Mouse (Mus musculus) c-Kit-positive CD71-positive TER-119-positive erythroid progenitor cells, embryonic 14.5 days (primary cell): ENCODE results near the gene Hist1h1t.
A peak's percentile ranks its signal among the peaks of the same experiment; 100 is the strongest.
"Not testable (repeated sequence)": the region's sequence is repeated elsewhere in the genome, so short reads cannot be mapped to it uniquely, and the experiment has no call there.

Experiments
- DNase-seq: peaks from one replicate; pipeline ENCODE4 v3.0.0-alpha.2; 2013; ENCODE audit warnings: low spot score

The Hist1h1t gene

GRCm38 (mm10) chr13:23699767-23700166 is 4.2 kb downstream of the Hist1h1t start:
- DNase-seq = no peak

- DNase-seq = peak; percentile 82
Observed at GRCm38 (mm10) chr13:23700786-23701520, 5.3 kb downstream of the Hist1h1t start.

- DNase-seq = no peak
Observed at GRCm38 (mm10) chr13:23702220-23702619, 6.6 kb downstream of the Hist1h1t start.

- not testable (repeated sequence) for DNase-seq
Observed at GRCm38 (mm10) chr13:23702801-23703200, 7.2 kb downstream of the Hist1h1t start.

GRCm38 (mm10) chr13:23705751-23706356 is 10.2 kb downstream of the Hist1h1t start:
- DNase-seq = no peak

- DNase-seq = no peak
Observed at GRCm38 (mm10) chr13:23706771-23707170, 11.2 kb downstream of the Hist1h1t start.

- DNase-seq = no peak
Observed at GRCm38 (mm10) chr13:23708041-23708440, 12.4 kb downstream of the Hist1h1t start.

- no peak for DNase-seq
Observed at GRCm38 (mm10) chr13:23708654-23709053, 13.0 kb downstream of the Hist1h1t start.

GRCm38 (mm10) chr13:23709714-23710373 is 14.2 kb downstream of the Hist1h1t start:
- no peak for DNase-seq

GRCm38 (mm10) chr13:23710374-23711089 is 14.9 kb downstream of the Hist1h1t start, which contains the start of gene Hfe:
TSS of gene Hfe (minus strand) at chr13:23710854.
- DNase-seq = no peak

- DNase-seq = no peak
Observed at GRCm38 (mm10) chr13:23716261-23717042, 20.8 kb downstream of the Hist1h1t start.

- no peak for DNase-seq
Observed at GRCm38 (mm10) chr13:23717176-23717575, 21.6 kb downstream of the Hist1h1t start.

- DNase-seq = not testable (repeated sequence)
Observed at GRCm38 (mm10) chr13:23717593-23718245, 22.1 kb downstream of the Hist1h1t start.

- no peak for DNase-seq
Observed at GRCm38 (mm10) chr13:23724239-23724638, 28.6 kb downstream of the Hist1h1t start.

- DNase-seq = no peak
Observed at GRCm38 (mm10) chr13:23725213-23725612, 29.6 kb downstream of the Hist1h1t start.

- no peak for DNase-seq
Observed at GRCm38 (mm10) chr13:23728472-23729191, 33.0 kb downstream of the Hist1h1t start.

GRCm38 (mm10) chr13:23729192-23729525 is 33.5 kb downstream of the Hist1h1t start:
- DNase-seq = no peak

GRCm38 (mm10) chr13:23729706-23730105 is 34.1 kb downstream of the Hist1h1t start:
- no peak for DNase-seq

- no peak for DNase-seq
Observed at GRCm38 (mm10) chr13:23730479-23730878, 34.9 kb downstream of the Hist1h1t start.

- DNase-seq = peak; percentile 38
Observed at GRCm38 (mm10) chr13:23732156-23732804, 36.7 kb downstream of the Hist1h1t start.
